Mouse (Mus musculus) cerebellum, adult 11-12 months (tissue): ENCODE results near the gene Fam221b.

ENCODE experiments used
- DNase-seq: peaks from one replicate; pipeline ENCODE4 v3.0.0; 2022

Gene Fam221b

GRCm38 (mm10) chr4:43656339-43657109 lies 12.4 kb downstream of the Fam221b start, which contains the start of gene Hint2:
Gene Hint2 (minus strand): TSS chr4:43656466.
- peak; percentile 100 for DNase-seq

GRCm38 (mm10) chr4:43655656-43656338 lies 13.1 kb downstream of the Fam221b start:
- no peak for DNase-seq

- peak; percentile 26 for DNase-seq
Measured at GRCm38 (mm10) chr4:43653161-43654015, 15.6 kb downstream of the Fam221b start, which contains the start of gene Spag8. Gene Spag8 (minus strand): TSS chr4:43653594.

- peak; percentile 12 for DNase-seq
Measured at GRCm38 (mm10) chr4:43652726-43653125, 16.2 kb downstream of the Fam221b start.

- DNase-seq = no peak
Measured at GRCm38 (mm10) chr4:43649783-43650182, 19.2 kb downstream of the Fam221b start.

- DNase-seq = no peak
Measured at GRCm38 (mm10) chr4:43640491-43640890, 28.5 kb downstream of the Fam221b start.

GRCm38 (mm10) chr4:43640076-43640475 lies 28.9 kb downstream of the Fam221b start:
- DNase-seq = no peak

GRCm38 (mm10) chr4:43636751-43637150 lies 32.2 kb downstream of the Fam221b start:
- no peak for DNase-seq

- DNase-seq = no peak
Measured at GRCm38 (mm10) chr4:43634621-43635374, 34.1 kb downstream of the Fam221b start.

GRCm38 (mm10) chr4:43633736-43634135 lies 35.2 kb downstream of the Fam221b start:
- no peak for DNase-seq

- DNase-seq = peak; percentile 35
Measured at GRCm38 (mm10) chr4:43633296-43633695, 35.6 kb downstream of the Fam221b start.

- peak; percentile 71 for DNase-seq
Measured at GRCm38 (mm10) chr4:43631956-43632920, 36.7 kb downstream of the Fam221b start.

- peak; percentile 74 for DNase-seq
Measured at GRCm38 (mm10) chr4:43631046-43631955, 37.6 kb downstream of the Fam221b start, which contains the start of gene Npr2. Gene Npr2 (plus strand): TSS chr4:43631935.

GRCm38 (mm10) chr4:43630671-43631045 lies 38.3 kb downstream of the Fam221b start:
- no peak for DNase-seq

- peak; percentile 89 for DNase-seq
Measured at GRCm38 (mm10) chr4:43630030-43630581, 38.8 kb downstream of the Fam221b start.

- peak; percentile 75 for DNase-seq
Measured at GRCm38 (mm10) chr4:43629106-43629817, 39.7 kb downstream of the Fam221b start.

- DNase-seq = no peak
Measured at GRCm38 (mm10) chr4:43620146-43620778, 48.7 kb downstream of the Fam221b start.

- no peak for DNase-seq
Measured at GRCm38 (mm10) chr4:43613060-43613730, 55.8 kb downstream of the Fam221b start.
